Mouse (Mus musculus): ENCODE measurements around the gene Tiparp. TPM values are rescaled to one million over a fixed set of nuclear protein-coding genes. Genes with fewer than 3 reads are reported as not detected.

The Tiparp gene
- total and polyA plus RNA-seq, 3 experiments: 9.6 to 25.1 (median 13.7) TPM

DNA sequence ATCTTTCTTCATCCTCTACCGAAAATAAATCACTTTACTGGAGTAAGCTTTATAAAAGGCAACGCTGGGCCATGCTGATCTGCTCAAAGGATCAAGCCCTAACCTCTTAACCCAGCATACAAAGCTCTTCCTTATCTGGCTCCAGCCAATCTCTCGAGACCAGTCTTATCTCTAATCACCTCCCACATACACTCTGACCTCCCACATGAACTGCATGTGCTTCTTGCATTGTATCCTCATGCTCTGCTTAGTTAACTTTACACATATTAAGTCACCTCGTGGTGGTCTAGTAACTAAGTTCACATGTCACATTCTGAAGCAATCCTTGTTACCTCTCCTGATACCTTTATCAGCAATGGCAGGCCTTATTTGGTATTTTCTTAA lies 13.3 kb downstream of the Tiparp start:
- Histone ChIP-seq H3K4me3 (replicated peaks in 1 of 3; ENCODE audit: low read depth in 2 of 3, low read length in 2 of 3, poor library complexity in 1 of 3) (no peak overlapping the region), H3K9me3 (replicated peaks; ENCODE audit: low read length) (no peaks in the 10 kb centered on the region), H3K4me1 (ENCODE audit: control insufficient read depth in 1 of 2, insufficient read depth in 2 of 2) (peaks cover 0 to 27% of the 10 kb centered on the region in 2 experiments; a peak in 3 of 4 replicates), H3K36me3 (replicated peaks in 1 of 2; ENCODE audit: control insufficient read depth in 1 of 2, insufficient read depth in 1 of 2, low read length in 1 of 2) (peaks cover 2 to 5% of the 10 kb centered on the region in 2 experiments), H3K27ac (ENCODE audit: insufficient read depth, low read depth) (no peak overlapping the region), H3K79me2 (replicated peaks; ENCODE audit: control insufficient read depth, extremely low read depth, insufficient read depth, poor library complexity, severe bottlenecking) (peaks cover 29% of the 10 kb centered on the region), H3K9ac (ENCODE audit: insufficient read depth, low read depth) (no peak overlapping the region), H3K27me3 (replicated peaks) (no peaks in the 10 kb centered on the region), H3K4me2 (ENCODE audit: insufficient read depth, low read depth, poor library complexity, severe bottlenecking) (no peak overlapping the region)
- TF ChIP-seq IRF4 (IDR thresholded peaks at IDR 0.05; ENCODE audit: low read depth, low read length) (no peak), CHD2 (IDR thresholded peaks at IDR 0.05; ENCODE audit: low read length) (no peak), MYC (IDR thresholded peaks at IDR 0.05; ENCODE audit: low read depth, low read length) (no peak), GABPA (IDR thresholded peaks at IDR 0.05; ENCODE audit: insufficient replicate concordance, low read depth, low read length) (no peak), JUND (conservative IDR thresholded peaks at IDR 0.05; ENCODE audit: low read depth, low read length) (no peak), CTCF (conservative IDR thresholded peaks at IDR 0.05 in 1 of 2, IDR thresholded peaks at IDR 0.05 in 1 of 2; ENCODE audit: low read depth in 2 of 2, low read length in 2 of 2) (no peak), SMC3 (IDR thresholded peaks at IDR 0.05; ENCODE audit: low read depth, low read length) (no peak), USF1 (IDR thresholded peaks at IDR 0.05; ENCODE audit: low read depth, low read length) (no peak), USF2 (conservative IDR thresholded peaks at IDR 0.05; ENCODE audit: low read depth, low read length) (no peak), MAZ (IDR thresholded peaks at IDR 0.05; ENCODE audit: low read depth, low read length) (no peak), NELFE (IDR thresholded peaks at IDR 0.05; ENCODE audit: low read depth, low read length) (no peak), MXI1 (IDR thresholded peaks at IDR 0.05; ENCODE audit: low read depth, low read length) (no peak), POLR2A (IDR thresholded peaks at IDR 0.05; ENCODE audit: low read depth, low read length) (no peak), PAX5 (IDR thresholded peaks at IDR 0.05; ENCODE audit: low read length) (no peak), POLR2AphosphoS2 (IDR thresholded peaks at IDR 0.05; ENCODE audit: low read depth, low read length) (no peak), E2F4 (IDR thresholded peaks at IDR 0.05; ENCODE audit: insufficient replicate concordance, low read depth, low read length) (no peak), EP300 (IDR thresholded peaks at IDR 0.05; ENCODE audit: low read length) (no peak), UBTF (IDR thresholded peaks at IDR 0.05; ENCODE audit: low read depth, low read length) (no peak)
- in situ Hi-C loops (cut with MboI; ENCODE audit: low pct_ligation_motif_present, low pct_unique_long_range_greater_than_20kb, low sequenced_read_pairs) (loop anchor here (25.0 kb wide), 1 partner anchor 321 kb away; no protein-coding TSS in a partner anchor), dilution Hi-C loops (cut with MboI; ENCODE audit: extremely low pct_ligation_motif_present, extremely low pct_unique_long_range_greater_than_20kb, low sequenced_read_pairs) (no loop called here)
- DNase-seq (ENCODE audit: extremely low read depth): no peak

DNA sequence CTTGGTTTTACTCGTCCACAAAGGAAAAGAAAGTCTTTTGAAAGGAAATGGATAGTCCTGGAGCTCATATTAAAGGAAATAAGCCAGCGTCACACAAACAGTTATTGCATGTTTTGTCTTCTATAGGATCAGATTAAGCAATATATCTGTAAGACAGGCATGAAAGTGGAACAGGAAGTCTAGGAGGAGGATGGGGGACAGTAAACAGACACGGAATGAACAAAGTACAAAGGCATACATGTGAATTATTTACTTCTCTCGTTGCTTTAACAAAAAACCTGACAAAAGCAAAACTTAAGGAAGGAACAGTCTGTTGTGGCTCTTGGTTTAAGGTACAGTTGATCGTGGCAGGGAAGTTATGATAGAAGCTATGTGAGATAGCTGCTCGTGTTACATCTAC lies 21.6 kb downstream of the Tiparp start:
- H3K4me3 ChIP-seq (replicated peaks in 1 of 3; ENCODE audit: low read depth in 2 of 3, low read length in 2 of 3, poor library complexity in 1 of 3): no peak overlapping the region
- no peak overlapping the region for H3K4me2 ChIP-seq (ENCODE audit: insufficient read depth, low read depth, poor library complexity, severe bottlenecking)
- peaks cover 14 to 46% of the 10 kb centered on the region in 2 experiments for H3K36me3 ChIP-seq (replicated peaks in 1 of 2; ENCODE audit: control insufficient read depth in 1 of 2, insufficient read depth in 1 of 2, low read length in 1 of 2)
- H3K4me1 ChIP-seq (ENCODE audit: control insufficient read depth in 1 of 2, insufficient read depth in 2 of 2): peaks cover 0 to 7% of the 10 kb centered on the region in 2 experiments; a peak in 2 of 4 replicates
- no peak for DNase-seq (ENCODE audit: extremely low read depth)
- no peaks in the 10 kb centered on the region for H3K9me3 ChIP-seq (replicated peaks; ENCODE audit: low read length)
- dilution Hi-C loops (cut with MboI; ENCODE audit: extremely low pct_ligation_motif_present, extremely low pct_unique_long_range_greater_than_20kb, low sequenced_read_pairs) (no loop called here), in situ Hi-C loops (cut with MboI; ENCODE audit: low pct_ligation_motif_present, low pct_unique_long_range_greater_than_20kb, low sequenced_read_pairs) (loop anchor here (25.0 kb wide), 1 partner anchor 313 kb away; no protein-coding TSS in a partner anchor)
- H3K27ac ChIP-seq (ENCODE audit: insufficient read depth, low read depth): no peak overlapping the region
- no peak overlapping the region for H3K9ac ChIP-seq (ENCODE audit: insufficient read depth, low read depth)
- no peaks in the 10 kb centered on the region for H3K27me3 ChIP-seq (replicated peaks)
- TF ChIP-seq MEF2A (IDR thresholded peaks at IDR 0.05; ENCODE audit: borderline replicate concordance, low read depth, low read length): no peak
- no peak for TF ChIP-seq TCF12 (IDR thresholded peaks at IDR 0.05; ENCODE audit: low read depth, low read length)
- no peak for TF ChIP-seq MAFK (IDR thresholded peaks at IDR 0.05; ENCODE audit: insufficient replicate concordance, low read length)
- TF ChIP-seq USF2 (conservative IDR thresholded peaks at IDR 0.05; ENCODE audit: low read depth, low read length): no peak
- no peak for TF ChIP-seq ZC3H11A (IDR thresholded peaks at IDR 0.05; ENCODE audit: low read depth, low read length)
- no peak for TF ChIP-seq SMC3 (IDR thresholded peaks at IDR 0.05; ENCODE audit: low read depth, low read length)
- TF ChIP-seq MAX (IDR thresholded peaks at IDR 0.05; ENCODE audit: low read length): no peak
- TF ChIP-seq SIN3A (IDR thresholded peaks at IDR 0.05; ENCODE audit: low read length): no peak
- no peak for TF ChIP-seq POLR2AphosphoS2 (IDR thresholded peaks at IDR 0.05; ENCODE audit: low read depth, low read length)
- H3K79me2 ChIP-seq (replicated peaks; ENCODE audit: control insufficient read depth, extremely low read depth, insufficient read depth, poor library complexity, severe bottlenecking): 0 out of 2 replicates have a peak, but pooled peaks cover 3% of the 10 kb centered on the region

All from CH12.LX (cell line).